Mouse (Mus musculus) MEL (cell line): ENCODE measurements around the gene Cdc20. TPM values are rescaled to one million over a fixed set of nuclear protein-coding genes. Genes with fewer than 3 reads are reported as not detected.

Experiments used
- DNase-seq: peaks from one replicate; pipeline ENCODE4 v3.0.0; 2011; ENCODE audit warnings: low read depth, low spot score
- H3K27ac ChIP-seq: 2 replicates; pipeline ENCODE4 v1.5.1; 2012; ENCODE audit warnings: low read depth, mild to moderate bottlenecking, control low read depth, low read length, moderate library complexity; ENCODE audit not compliant: control insufficient read depth
- H3K27me3 ChIP-seq, 2 experiments: fragments of 150-350 bp in 1 of 2; sonication (generic) in 1 of 2; 2 replicates each; pipeline ENCODE4 v1.6.1; 2012; ENCODE audit warnings: low read length in 2 of 2, mild to moderate bottlenecking in 2 of 2, improper control_type of control experiment in 1 of 2, moderate library complexity in 1 of 2; ENCODE audit not compliant: insufficient read depth in 2 of 2, control insufficient read depth in 1 of 2
- H3K36me3 ChIP-seq, 2 experiments: 2 replicates each; pipeline ENCODE4 v1.6.1; 2012 to 2014; ENCODE audit warnings: low read length in 2 of 2, improper control_type of control experiment in 1 of 2, inconsistent platforms in 1 of 2, mild to moderate bottlenecking in 1 of 2; ENCODE audit not compliant: insufficient read depth in 2 of 2, control insufficient read depth in 1 of 2
- H3K4me1 ChIP-seq, 2 experiments: fragments of 150-350 bp in 1 of 2; sonication (generic) in 1 of 2; 2 replicates each; pipeline ENCODE4 v1.6.1; 2012; ENCODE audit warnings: low read length in 2 of 2, improper control_type of control experiment in 1 of 2, mild to moderate bottlenecking in 1 of 2; ENCODE audit not compliant: insufficient read depth in 2 of 2, control insufficient read depth in 1 of 2
- H3K4me3 ChIP-seq, 2 experiments: fragments of 150-350 bp in 1 of 2; sonication (generic) in 1 of 2; 2 replicates each; pipeline ENCODE4 v1.5.1; 2012; ENCODE audit warnings: low read depth in 2 of 2, low read length in 2 of 2, mild to moderate bottlenecking in 2 of 2, moderate library complexity in 2 of 2, control low read depth in 1 of 2, improper control_type of control experiment in 1 of 2; ENCODE audit not compliant: control insufficient read depth in 1 of 2, insufficient read depth in 1 of 2
- H3K79me2 ChIP-seq: 2 replicates; pipeline ENCODE4 v1.6.1; 2012; ENCODE audit warnings: mild to moderate bottlenecking, low read length, moderate library complexity; ENCODE audit not compliant: control insufficient read depth, poor library complexity, insufficient read depth
- H3K9ac ChIP-seq: 2 replicates; pipeline ENCODE4 v1.6.1; 2012; ENCODE audit warnings: low read depth, mild to moderate bottlenecking, control low read depth, low read length, moderate library complexity; ENCODE audit not compliant: control insufficient read depth, poor library complexity, severe bottlenecking
- H3K9me3 ChIP-seq: fragments of 150-350 bp; sonication (generic); replicated peaks from 2 replicates; pipeline ENCODE4 v1.6.1; 2012; ENCODE audit warnings: mild to moderate bottlenecking, low read length, improper control_type of control experiment, moderate library complexity; ENCODE audit not compliant: insufficient read depth
- BHLHE40 ChIP-seq: IDR thresholded peaks from 2 replicates; pipeline ENCODE4 v1.6.1; 2012; ENCODE audit warnings: low read depth, mild to moderate bottlenecking, inconsistent platforms, low read length, improper control_type of control experiment, borderline replicate concordance
- CHD1 ChIP-seq: IDR thresholded peaks from 2 replicates; pipeline ENCODE4 v1.6.1; 2012; ENCODE audit warnings: low read depth, mild to moderate bottlenecking, inconsistent platforms, low read length, improper control_type of control experiment
- CTCF ChIP-seq, 3 experiments: IDR thresholded peaks in 2 of 3; conservative IDR thresholded peaks in 1 of 3; 2 replicates each; pipeline ENCODE4 v1.5.1; 2011 to 2012; ENCODE audit warnings: low read length in 3 of 3, low read depth in 2 of 3, mild to moderate bottlenecking in 2 of 3, improper control_type of control experiment in 1 of 3, inconsistent platforms in 1 of 3, mixed read lengths in 1 of 3, moderate library complexity in 1 of 3; ENCODE audit not compliant: control insufficient read depth in 1 of 3, insufficient read depth in 1 of 3, poor library complexity in 1 of 3, severe bottlenecking in 1 of 3
- E2F4 ChIP-seq: IDR thresholded peaks from 2 replicates; pipeline ENCODE4 v1.6.1; 2011; ENCODE audit warnings: low read depth, low read length, improper control_type of control experiment, borderline replicate concordance
- ELF1 ChIP-seq: IDR thresholded peaks from 2 replicates; pipeline ENCODE4 v1.6.1; 2014; ENCODE audit warnings: low read depth, mild to moderate bottlenecking, inconsistent platforms, low read length, improper control_type of control experiment, moderate library complexity
- EP300 ChIP-seq, 2 experiments: IDR thresholded peaks; 2 replicates each; pipeline ENCODE4 v1.6.1; 2011; ENCODE audit warnings: improper control_type of control experiment in 2 of 2, low read length in 2 of 2, low read depth in 1 of 2, mild to moderate bottlenecking in 1 of 2
- ETS1 ChIP-seq: IDR thresholded peaks from 2 replicates; pipeline ENCODE4 v1.6.1; 2012; ENCODE audit warnings: low read depth, mild to moderate bottlenecking, inconsistent platforms, low read length, improper control_type of control experiment, moderate library complexity
- GABPA ChIP-seq: IDR thresholded peaks from 2 replicates; pipeline ENCODE4 v1.6.1; 2012; ENCODE audit warnings: low read depth, mild to moderate bottlenecking, inconsistent platforms, low read length, improper control_type of control experiment, moderate library complexity
- GATA1 ChIP-seq: IDR thresholded peaks from 2 replicates; pipeline ENCODE4 v1.6.1; 2011; ENCODE audit warnings: low read depth, low read length, improper control_type of control experiment
- HCFC1 ChIP-seq: IDR thresholded peaks from 2 replicates; pipeline ENCODE4 v1.6.1; 2012; ENCODE audit warnings: low read depth, mild to moderate bottlenecking, inconsistent platforms, low read length, improper control_type of control experiment, moderate library complexity
- KAT2A ChIP-seq: conservative IDR thresholded peaks from 2 replicates; pipeline ENCODE4 v1.6.1; 2012; ENCODE audit warnings: low read depth, low read length, improper control_type of control experiment, inconsistent platforms
- MAFK ChIP-seq: IDR thresholded peaks from 2 replicates; pipeline ENCODE4 v1.6.1; 2011; ENCODE audit warnings: low read depth, mild to moderate bottlenecking, low read length, improper control_type of control experiment, borderline replicate concordance
- MAX ChIP-seq: IDR thresholded peaks from 2 replicates; pipeline ENCODE4 v1.6.1; 2011; ENCODE audit warnings: low read length, improper control_type of control experiment
- MAZ ChIP-seq: IDR thresholded peaks from 2 replicates; pipeline ENCODE4 v1.6.1; 2012; ENCODE audit warnings: low read depth, mild to moderate bottlenecking, inconsistent platforms, low read length, improper control_type of control experiment
- MEF2A ChIP-seq: IDR thresholded peaks from 2 replicates; pipeline ENCODE4 v1.6.1; 2014; ENCODE audit warnings: low read depth, mild to moderate bottlenecking, inconsistent platforms, low read length, improper control_type of control experiment; ENCODE audit not compliant: poor library complexity, insufficient replicate concordance, severe bottlenecking; ENCODE audit errors: extremely low read depth
- MXI1 ChIP-seq: IDR thresholded peaks from 2 replicates; pipeline ENCODE4 v1.6.1; 2011; ENCODE audit warnings: mild to moderate bottlenecking, low read depth, low read length, improper control_type of control experiment
- MYB ChIP-seq: IDR thresholded peaks from 2 replicates; pipeline ENCODE4 v1.6.1; 2011; ENCODE audit warnings: mild to moderate bottlenecking, low read depth, low read length, improper control_type of control experiment
- NELFE ChIP-seq: IDR thresholded peaks from 2 replicates; pipeline ENCODE4 v1.6.1; 2011; ENCODE audit warnings: low read depth, low read length, improper control_type of control experiment
- NRF1 ChIP-seq: IDR thresholded peaks from 2 replicates; pipeline ENCODE4 v1.6.1; 2014; ENCODE audit warnings: low read depth, mild to moderate bottlenecking, inconsistent platforms, low read length, improper control_type of control experiment, moderate library complexity; ENCODE audit not compliant: poor library complexity, insufficient read depth, severe bottlenecking
- POLR2AphosphoS2 ChIP-seq: IDR thresholded peaks from 2 replicates; pipeline ENCODE4 v1.6.1; 2011; ENCODE audit warnings: low read length, improper control_type of control experiment
- POLR2AphosphoS5 ChIP-seq: IDR thresholded peaks from 2 replicates; pipeline ENCODE4 v1.6.1; 2012; ENCODE audit warnings: low read depth, borderline replicate concordance, mild to moderate bottlenecking, inconsistent platforms, low read length, moderate library complexity, mixed read lengths
- RAD21 ChIP-seq: IDR thresholded peaks from 2 replicates; pipeline ENCODE4 v1.6.1; 2011; ENCODE audit warnings: mild to moderate bottlenecking, low read depth, low read length, improper control_type of control experiment
- RCOR1 ChIP-seq: IDR thresholded peaks from 2 replicates; pipeline ENCODE4 v1.6.1; 2012; ENCODE audit warnings: low read depth, mild to moderate bottlenecking, inconsistent platforms, low read length, improper control_type of control experiment
- SIN3A ChIP-seq: IDR thresholded peaks from 2 replicates; pipeline ENCODE4 v1.6.1; 2012; ENCODE audit warnings: low read length, improper control_type of control experiment, inconsistent platforms
- SMC3 ChIP-seq: IDR thresholded peaks from 2 replicates; pipeline ENCODE4 v1.6.1; 2011; ENCODE audit warnings: low read depth, low read length, improper control_type of control experiment
- TAL1 ChIP-seq: IDR thresholded peaks from 2 replicates; pipeline ENCODE4 v1.6.1; 2012; ENCODE audit warnings: mild to moderate bottlenecking, inconsistent platforms, low read length, moderate library complexity, mixed read lengths
- TBP ChIP-seq: IDR thresholded peaks from 2 replicates; pipeline ENCODE4 v1.8.0; 2011; ENCODE audit warnings: low read depth, low read length, improper control_type of control experiment
- TCF12 ChIP-seq: IDR thresholded peaks from 2 replicates; pipeline ENCODE4 v1.6.1; 2014; ENCODE audit warnings: low read depth, mild to moderate bottlenecking, inconsistent platforms, low read length, improper control_type of control experiment, moderate library complexity
- UBTF ChIP-seq: IDR thresholded peaks from 2 replicates; pipeline ENCODE4 v1.6.1; 2012; ENCODE audit warnings: low read depth, mild to moderate bottlenecking, inconsistent platforms, low read length, improper control_type of control experiment, moderate library complexity, borderline replicate concordance; ENCODE audit not compliant: insufficient read depth
- USF1 ChIP-seq: IDR thresholded peaks from 2 replicates; pipeline ENCODE4 v1.6.1; 2014; ENCODE audit warnings: low read depth, mild to moderate bottlenecking, inconsistent platforms, low read length, improper control_type of control experiment, moderate library complexity
- USF2 ChIP-seq, 2 experiments: IDR thresholded peaks; 2 replicates each; pipeline ENCODE4 v1.6.1; 2011 to 2012; ENCODE audit warnings: improper control_type of control experiment in 2 of 2, low read length in 2 of 2, borderline replicate concordance in 1 of 2, inconsistent platforms in 1 of 2, low read depth in 1 of 2, mild to moderate bottlenecking in 1 of 2; ENCODE audit not compliant: insufficient read depth in 1 of 2
- ZC3H11A ChIP-seq: IDR thresholded peaks from 2 replicates; pipeline ENCODE4 v1.6.1; 2012; ENCODE audit warnings: low read depth, mild to moderate bottlenecking, inconsistent platforms, low read length, improper control_type of control experiment
- ZKSCAN1 ChIP-seq: IDR thresholded peaks from 2 replicates; pipeline ENCODE4 v1.6.1; 2012; ENCODE audit warnings: low read depth, mild to moderate bottlenecking, inconsistent platforms, low read length, improper control_type of control experiment, moderate library complexity
- ZMIZ1 ChIP-seq: IDR thresholded peaks from 2 replicates; pipeline ENCODE4 v1.6.1; 2012; ENCODE audit warnings: low read depth, mild to moderate bottlenecking, inconsistent platforms, low read length, improper control_type of control experiment, moderate library complexity
- ZNF384 ChIP-seq: IDR thresholded peaks from 2 replicates; pipeline ENCODE4 v1.6.1; 2012; ENCODE audit warnings: low read depth, mild to moderate bottlenecking, inconsistent platforms, low read length, improper control_type of control experiment
- polyA plus RNA-seq, 2 experiments: library from polyadenylated mRNA; stranded (reverse) in 1 of 2; unstranded in 1 of 2; fragments of >175 nt in 1 of 2; fragments of >200 nt in 1 of 2; gene quantifications; 2 replicates each; pipeline versions ENCODE4 v1.2.1 to v1.2.4; 2012; ENCODE audit warnings: low replicate concordance in 2 of 2, low read depth in 1 of 2; ENCODE audit not compliant: insufficient read length in 2 of 2, insufficient read depth in 1 of 2, missing spikeins in 1 of 2
- total RNA-seq: library from RNA; depleted of rRNA; stranded (reverse); fragments of 300-350 nt; gene quantifications from 2 replicates; pipeline ENCODE4 v1.2.3, GENCODE M21; 2012

Gene Cdc20
- total and polyA plus RNA-seq, 3 experiments, result 189 to 247 TPM; not detected in 1

GRCm38 (mm10) chr4:118428531-118429214 is 8.5 kb downstream of the Cdc20 start:
- peak; percentile 80 for DNase-seq
- Histone ChIP-seq H3K27me3 (no peaks in the 10 kb centered on the region), H3K36me3 (peaks cover 2 to 38% of the 10 kb centered on the region in 2 experiments; a peak in 3 of 4 replicates), H3K27ac (peak overlapping the region; percentile 85), H3K9ac (peak overlapping the region; percentile 96), H3K4me3 (peak overlapping the region; percentile 95 to 96), H3K4me1 (peaks cover 18 to 44% of the 10 kb centered on the region in 2 experiments), H3K79me2 (peaks cover 35% of the 10 kb centered on the region), H3K9me3 (no peaks in the 10 kb centered on the region)
- TF ChIP-seq RCOR1, result 0 out of 2 replicates have a peak, but pooled peaks have one; percentile 8
- TF ChIP-seq ELF1, result no peak
- no peak for TF ChIP-seq ZNF384
- no peak for TF ChIP-seq TAL1
- TF ChIP-seq MAFK, result no peak
- no peak for TF ChIP-seq CHD1
- TF ChIP-seq ZKSCAN1, result no peak
- TF ChIP-seq NELFE, result no peak; the same call in 1 of the 2 replicates
- TF ChIP-seq MYB, result no peak
- TF ChIP-seq ETS1, result peak; percentile 56
- no peak for TF ChIP-seq MAZ
- TF ChIP-seq USF2 (IDR thresholded peaks at IDR 0.05; ENCODE audit: borderline replicate concordance in 1 of 2, insufficient read depth in 1 of 2, low read depth in 1 of 2, low read length in 2 of 2), result no peak
- no peak for TF ChIP-seq SMC3
- TF ChIP-seq NRF1, result no peak
- peak in 1 of 2 experiments; percentile 51; a peak in 2 of 4 replicates for TF ChIP-seq EP300 (IDR thresholded peaks at IDR 0.05; ENCODE audit: low read depth in 1 of 2, low read length in 2 of 2)
- TF ChIP-seq ZC3H11A, result no peak
- no peak for TF ChIP-seq MEF2A
- no peak for TF ChIP-seq UBTF
- TF ChIP-seq POLR2AphosphoS2, result peak; percentile 78; the same call in 1 of the 2 replicates
- no peak for TF ChIP-seq E2F4
- TF ChIP-seq BHLHE40, result peak; percentile 96
- TF ChIP-seq RAD21, result no peak
- 0 out of 2 replicates have a peak, but pooled peaks have one; percentile 43 for TF ChIP-seq HCFC1
- TF ChIP-seq SIN3A, result peak; percentile 92
- no peak for TF ChIP-seq GABPA
- TF ChIP-seq USF1, result peak; percentile 82
- TF ChIP-seq POLR2AphosphoS5, result no peak; the same call in 1 of the 2 replicates
- TF ChIP-seq TBP, result peak; percentile 65
- TF ChIP-seq GATA1, result peak; percentile 65
- peak; percentile 55; the same call in 1 of the 2 replicates for TF ChIP-seq TCF12
- peak; percentile 44; the same call in 1 of the 2 replicates for TF ChIP-seq KAT2A
- TF ChIP-seq CTCF (IDR thresholded peaks at IDR 0.05 in 2 of 3, conservative IDR thresholded peaks at IDR 0.05 in 1 of 3; ENCODE audit: control insufficient read depth in 1 of 3, insufficient read depth in 1 of 3, low read depth in 2 of 3, low read length in 3 of 3, poor library complexity in 1 of 3, severe bottlenecking in 1 of 3), result no peak
- peak; percentile 17; the same call in 1 of the 2 replicates for TF ChIP-seq ZMIZ1
- peak; percentile 97 for TF ChIP-seq MAX
- TF ChIP-seq MXI1, result peak; percentile 99
